9 mouse cellular contexts compared by ENCODE assay signal in genomic region chr2:148043976-148044876, GRCm38 (mm10). TPM values are rescaled to one million over a fixed set of nuclear protein-coding genes. Genes with fewer than 3 reads are reported as not detected.
DNase-seq lines count a peak whose midpoint lies in the region; ATAC-seq and TF ChIP-seq lines count a peak whose summit lies in the region.
"Had no signal": no experiment of that assay in that cellular context is flagged by ENCODE, and none has a peak within 500 bp of the region (broad histone marks: within the 10 kb centered on the region; RNA-seq: fewer than 3 reads in every experiment).

No protein-coding gene starts in this region.

- H3K9ac ChIP-seq in ES-Bruce4 (ENCODE audit: low read depth, poor library complexity, severe bottlenecking), result no peak overlapping the region
- no peak overlapping the region for H3K9ac ChIP-seq in hindbrain, embryonic 14.5 days
- H3K9ac ChIP-seq in midbrain, embryonic 13.5 days (replicated peaks), result peak overlapping the region; percentile 49

- H3K27ac ChIP-seq in gastrocnemius, adult 2 months, result no peak overlapping the region
- no peak overlapping the region for H3K27ac ChIP-seq in ES-Bruce4 (ENCODE audit: insufficient read depth, low read length)
- no peak overlapping the region for H3K27ac ChIP-seq in hindbrain, embryonic 14.5 days
- H3K27ac ChIP-seq in midbrain, embryonic 13.5 days, result peak overlapping the region; percentile 75

- peak overlapping the region; percentile 53 for H3K4me3 ChIP-seq in gastrocnemius, adult 2 months
- H3K4me3 ChIP-seq in ES-Bruce4 (ENCODE audit: low read depth, low read length), result peak overlapping the region; percentile 39
- H3K4me3 ChIP-seq in hindbrain, embryonic 14.5 days (replicated peaks; ENCODE audit: low read length), result peak overlapping the region; percentile 16
- peak overlapping the region; percentile 33 for H3K4me3 ChIP-seq in midbrain, embryonic 13.5 days (replicated peaks)

- no peak for ATAC-seq in hindbrain, embryonic 14.5 days (ENCODE audit: low FRiP score)
- no peak for ATAC-seq in midbrain, embryonic 13.5 days

- TF ChIP-seq EP300 in ES-Bruce4 (IDR thresholded peaks at IDR 0.05; ENCODE audit: insufficient read depth, low read depth, low read length), result no peak

- peaks cover 53% of the 10 kb centered on the region for H3K27me3 ChIP-seq in ES-Bruce4 (ENCODE audit: control insufficient read depth, insufficient read depth, low read length, poor library complexity, severe bottlenecking)
- H3K27me3 ChIP-seq in hindbrain, embryonic 14.5 days (ENCODE audit: control insufficient read depth, insufficient read depth, low read length), result peaks cover 97% of the 10 kb centered on the region
- peaks cover 100% of the 10 kb centered on the region for H3K27me3 ChIP-seq in midbrain, embryonic 13.5 days

- no peaks in the 10 kb centered on the region for H3K9me3 ChIP-seq in ES-Bruce4 (replicated peaks; ENCODE audit: control insufficient read depth, insufficient read depth, low read length, poor library complexity, severe bottlenecking)
- no peaks in the 10 kb centered on the region for H3K9me3 ChIP-seq in hindbrain, embryonic 14.5 days (ENCODE audit: control insufficient read depth, low read length)
- no peaks in the 10 kb centered on the region for H3K9me3 ChIP-seq in midbrain, embryonic 13.5 days

- under 1% methylated on average over 71 of the region's 71 CpGs for WGBS in hindbrain, embryonic 14.5 days
- WGBS in midbrain, embryonic 13.5 days, result under 1% methylated on average over 71 of the region's 71 CpGs

- no peak overlapping the region; the same call in 1 of the 2 replicates for H3K4me2 ChIP-seq in hindbrain, embryonic 14.5 days (replicated peaks)
- H3K4me2 ChIP-seq in midbrain, embryonic 13.5 days (replicated peaks), result peak overlapping the region; percentile 35

- no peak for DNase-seq in gastrocnemius, adult 2 months
- no peak for DNase-seq in gastrocnemius, postnatal 25 days
- no peak for DNase-seq in hindbrain, embryonic 14.5 days (ENCODE audit: low spot score)
- no peak for DNase-seq in spleen, postnatal 4 days (ENCODE audit: low spot score in 2 of 2)
- DNase-seq in gastrocnemius, adult 18-20 months (ENCODE audit: low spot score), result no peak
- DNase-seq in adrenal gland, postnatal 14 days, result no peak

- H3K4me1 ChIP-seq in ES-Bruce4 (ENCODE audit: control insufficient read depth, insufficient read depth, low read length), result peaks cover 2% of the 10 kb centered on the region
- no peaks in the 10 kb centered on the region for H3K4me1 ChIP-seq in hindbrain, embryonic 14.5 days (replicated peaks; ENCODE audit: control insufficient read depth, insufficient read depth, low read length)
- H3K4me1 ChIP-seq in midbrain, embryonic 13.5 days (replicated peaks), result peaks cover 20% of the 10 kb centered on the region

- no peak for TF ChIP-seq POLR2A in ES-Bruce4 (IDR thresholded peaks at IDR 0.05; ENCODE audit: insufficient read depth, low read length)

- no peak for TF ChIP-seq CTCF in gastrocnemius, adult 2 months (IDR thresholded peaks at IDR 0.05)
- no peak for TF ChIP-seq CTCF in ES-Bruce4 (IDR thresholded peaks at IDR 0.05; ENCODE audit: low read depth, low read length)

- intact Hi-C loops in gastrocnemius, adult 2 months (cut with DNase I), result no loop called here

- no peaks in the 10 kb centered on the region for H3K36me3 ChIP-seq in ES-Bruce4 (ENCODE audit: control insufficient read depth, insufficient read depth, low read length, poor library complexity, severe bottlenecking)
- no peaks in the 10 kb centered on the region for H3K36me3 ChIP-seq in hindbrain, embryonic 14.5 days (replicated peaks; ENCODE audit: control insufficient read depth, insufficient read depth)
- H3K36me3 ChIP-seq in midbrain, embryonic 13.5 days, result no peaks in the 10 kb centered on the region

RNA-seq across cellular contexts. Expression of gene Foxa2, which starts 2.5 kb away (rescaled TPM):
- not detected for total RNA-seq in gastrocnemius, adult 2 months (2021)
- total RNA-seq in gastrocnemius, postnatal 25 days (2021), result not detected
- 0.85 TPM in 1 of 2 replicates, not detected in the other for polyA plus RNA-seq in ES-Bruce4 (2011; ENCODE audit: insufficient read depth, insufficient read length, low read depth, missing spikeins)
- 2.1 and 2.2 TPM in 2 replicates for polyA plus RNA-seq in hindbrain, embryonic 14.5 days (2014; fragmentation: Nextera tagmentation; extraction: Ambion mirVana)
- 4.0 and 9.2 TPM in 2 replicates for polyA plus RNA-seq in midbrain, embryonic 13.5 days (2015; fragmentation: Nextera tagmentation; extraction: Ambion mirVana)
- not detected for total RNA-seq in gastrocnemius, adult 18-20 months (2021)
- total RNA-seq in adrenal gland, postnatal 14 days (2021), result 6.6 TPM in 1 of 2 replicates, not detected in the other
- total RNA-seq: heart, postnatal 14 days had no signal
